Mouse (Mus musculus): ENCODE results near the gene Rps12.
"Not testable (repeated sequence)": the region's sequence is repeated elsewhere in the genome, so short reads cannot be mapped to it uniquely, and the experiment has no call there.

The Rps12 gene

DNA sequence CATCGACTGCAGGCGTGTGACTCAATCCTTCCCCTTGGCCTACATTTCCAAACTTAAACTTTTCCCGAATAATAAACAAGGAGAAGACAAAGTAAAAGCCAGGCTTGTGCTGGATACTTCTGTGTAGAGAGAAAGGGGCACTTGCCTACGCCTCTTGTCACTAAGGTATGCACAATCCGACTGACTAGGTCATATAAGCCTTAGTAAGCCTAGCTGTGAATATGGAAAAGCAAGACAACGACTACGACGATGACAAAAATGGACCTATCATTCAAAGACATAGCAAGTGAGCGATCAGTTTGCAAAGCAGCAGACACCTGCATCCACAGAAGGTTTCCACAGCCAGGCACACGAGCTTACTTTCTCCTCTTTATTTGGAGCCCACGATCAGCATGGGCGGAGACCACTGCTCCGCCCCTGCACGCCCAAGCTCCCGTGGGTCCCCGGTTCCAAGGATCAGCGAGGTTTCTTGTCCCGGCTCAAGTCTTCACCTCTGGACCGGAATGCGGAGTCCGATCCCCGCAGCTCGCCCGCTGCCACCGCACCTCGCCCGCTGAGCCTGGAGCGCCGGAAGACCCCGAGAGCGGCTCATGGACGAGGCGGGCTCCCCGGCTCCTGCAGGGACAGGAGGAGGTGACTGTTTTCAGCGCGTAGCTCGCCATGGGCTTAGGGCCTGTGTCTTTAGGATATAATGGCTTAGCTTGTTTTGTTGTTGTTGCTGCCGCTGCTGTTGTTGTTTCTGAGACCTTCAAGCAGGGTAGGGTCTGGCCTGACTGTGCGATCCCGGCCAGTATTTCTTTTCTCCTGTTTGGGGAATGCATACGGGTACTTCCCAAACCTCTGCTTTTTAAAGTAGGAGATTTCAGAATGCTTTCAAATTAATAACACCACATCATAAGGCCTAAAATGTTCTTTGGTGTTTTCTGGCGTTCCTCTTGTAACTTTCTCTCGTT lies 9.8 kb upstream of the Rps12 start, which contains the start of gene Slc18b1:
Gene Slc18b1 (plus strand): TSS at position 436 of the 953 bp plus-strand sequence.
- POLR2A ChIA-PET = interaction anchor here (0.9 to 19.9 kb wide), 15 partner anchors 8 to 1066 kb away, joined by 3 to 479 read pairs (median 7); partner anchors contain the start of gene Rps12 (in 4 of the 4)
- CTCF ChIA-PET = interaction anchor here (0.5 to 1.8 kb wide), 7 partner anchors 9 to 681 kb away, joined by 3 to 5 read pairs (median 4); no protein-coding TSS in a partner anchor

DNA sequence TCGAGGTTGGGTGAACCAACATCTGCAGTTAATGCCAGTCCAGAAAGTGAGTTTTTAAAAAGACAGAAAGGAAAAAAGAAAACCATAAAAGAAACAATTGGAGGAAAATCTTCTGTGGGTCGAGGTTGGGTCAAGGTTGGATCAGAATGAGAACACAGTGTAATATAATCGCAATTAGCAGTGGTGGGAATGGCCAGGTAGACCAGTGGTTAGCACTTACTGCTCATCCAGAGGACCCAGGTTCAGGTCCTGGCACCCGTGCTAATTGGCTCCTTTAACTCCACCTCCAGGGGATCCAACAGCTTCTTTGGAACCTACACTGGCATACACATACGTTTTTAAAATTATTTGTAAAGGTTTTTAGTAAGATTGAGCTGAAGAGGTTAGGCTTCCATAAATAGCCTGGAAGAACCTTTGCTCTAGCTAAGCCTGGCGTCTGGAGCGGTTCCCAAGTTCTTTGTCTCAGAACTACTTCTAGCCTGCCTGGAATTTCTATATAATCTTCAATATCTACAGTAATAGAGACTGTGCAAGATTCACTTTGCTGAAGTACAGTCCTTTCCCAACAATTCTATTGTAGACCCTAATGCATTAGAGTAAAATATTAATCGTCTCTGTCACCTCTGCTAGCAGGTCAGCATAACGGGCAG lies 8.9 kb upstream of the Rps12 start:
- CTCF ChIA-PET = interaction anchor here in 3 of 4 experiments (0.5 to 1.8 kb wide), 5 partner anchors 16 to 680 kb away, joined by 3 to 5 read pairs (median 4); no protein-coding TSS in a partner anchor
- POLR2A ChIA-PET = interaction anchor here (0.7 to 19.9 kb wide), 15 partner anchors 9 to 1065 kb away, joined by 3 to 479 read pairs (median 7); partner anchors contain the start of gene Rps12 (in 4 of the 4)

DNA sequence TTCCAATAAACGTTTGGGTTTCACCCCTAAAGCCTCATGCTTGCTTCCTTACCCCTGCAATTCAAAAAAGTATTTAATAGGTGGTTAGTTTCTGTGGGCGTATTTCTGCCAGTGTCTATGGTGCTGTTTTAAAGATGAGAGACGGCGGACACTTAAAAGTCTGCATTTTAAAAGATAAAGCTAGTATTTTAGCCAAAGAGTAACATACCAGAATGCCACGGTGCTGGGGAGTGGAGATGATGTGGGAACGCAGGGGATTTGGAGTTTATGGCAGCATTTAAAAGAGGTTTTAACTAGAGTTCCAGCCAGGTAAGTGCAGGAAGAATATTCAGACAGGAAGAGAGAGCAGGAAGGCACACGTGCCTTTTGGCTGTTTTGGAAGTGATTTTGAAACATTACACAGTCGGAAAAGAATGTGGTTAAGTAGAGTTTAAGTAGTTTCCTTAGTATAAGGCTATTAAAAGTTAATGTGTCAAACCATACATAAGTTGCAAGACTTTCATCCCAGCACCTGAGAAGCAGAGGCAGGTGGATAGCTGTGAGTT lies 1.1 kb upstream of the Rps12 start:
- ChIA-PET POLR2A (interaction anchor here (0.6 to 19.9 kb wide), 21 partner anchors 6 to 807 kb away, joined by 3 to 479 read pairs (median 5); partner anchors contain the start of genes Slc18b1 (in 3 of the 4), Ccn2 (in 2 of the 4) and Taar2 (in 1 of the 4)), CTCF (interaction anchor here in 1 of 4 experiments (1.2 kb wide), 1 partner anchor 51 kb away, joined by 3 read pairs; no protein-coding TSS in a partner anchor)

DNA sequence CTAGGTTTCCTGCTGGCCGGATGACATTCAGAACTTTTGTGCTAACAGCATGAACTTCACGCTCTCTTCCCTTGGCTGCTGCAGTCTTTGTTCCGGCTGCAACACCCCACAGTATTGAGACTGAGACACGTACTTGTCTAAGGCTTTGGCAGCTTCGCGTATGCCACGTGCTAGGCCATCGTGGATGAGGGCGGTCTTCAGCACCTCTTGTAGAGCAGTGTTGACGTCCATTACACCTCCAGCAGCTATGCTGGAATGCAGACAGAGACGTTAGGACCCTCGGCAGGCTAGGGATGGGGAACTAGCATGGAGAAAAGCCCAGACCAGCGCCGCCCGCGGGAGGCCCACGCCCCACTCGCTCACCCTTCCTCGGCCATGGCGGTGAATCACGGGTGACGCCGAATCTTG lies 440 bp downstream of the Rps12 start:
- ChIA-PET CTCF (interaction anchor here in 2 of 4 experiments (0.6 to 0.7 kb wide), 2 partner anchors 26 to 383 kb away, joined by 3 read pairs; no protein-coding TSS in a partner anchor), POLR2A (interaction anchor here (0.5 to 19.9 kb wide), 39 partner anchors 7 to 1139 kb away, joined by 3 to 479 read pairs (median 4); partner anchors contain the start of genes Slc18b1 (in 4 of the 4) and Tbpl1 (in 2 of the 4))

DNA sequence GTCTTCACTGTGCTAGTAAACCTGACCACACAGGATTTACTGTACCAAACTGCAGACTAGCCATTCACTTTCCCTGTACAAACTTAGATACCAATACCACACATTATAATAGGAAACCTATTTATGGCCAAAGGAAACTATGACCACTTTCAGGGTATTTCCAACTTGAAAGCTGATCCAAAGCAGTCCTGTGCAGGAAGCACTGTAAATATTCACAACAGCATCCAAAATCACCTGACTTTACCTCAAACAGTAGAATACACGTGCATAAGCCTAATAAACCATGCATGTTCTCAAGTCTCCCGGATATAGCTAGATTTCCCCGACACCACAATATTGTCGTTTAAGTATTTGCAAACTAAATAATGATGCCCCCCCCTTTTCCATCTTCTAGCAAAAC lies 1.0 kb downstream of the Rps12 start:
- ChIA-PET POLR2A (interaction anchor here (0.7 to 19.9 kb wide), 35 partner anchors 8 to 1138 kb away, joined by 3 to 479 read pairs (median 4); partner anchors contain the start of genes Slc18b1 (in 4 of the 4) and Tbpl1 (in 2 of the 4)), CTCF (no interaction called here)

DNA sequence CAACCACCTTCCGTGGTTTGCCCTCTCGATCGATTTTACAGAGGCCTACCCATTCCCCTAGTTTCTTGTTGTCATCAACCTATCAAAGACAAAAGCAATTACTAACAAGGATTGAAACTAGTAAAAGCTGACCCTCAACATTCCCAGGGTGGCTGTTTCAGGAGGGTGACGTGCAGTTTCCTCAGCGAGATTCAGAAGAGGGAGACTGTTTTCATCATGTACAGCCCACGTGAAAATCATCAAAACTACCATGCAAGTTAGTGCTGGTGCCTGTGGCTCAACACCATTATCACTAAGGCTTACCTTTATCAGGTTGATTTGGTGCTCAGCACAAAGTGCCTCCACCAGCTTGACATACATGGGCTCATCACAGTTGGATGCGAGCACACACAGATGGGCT lies 1.5 kb downstream of the Rps12 start:
- CTCF ChIA-PET = not testable (repeated sequence)
- POLR2A ChIA-PET = interaction anchor here in 3 of 4 experiments (0.7 to 19.9 kb wide), 22 partner anchors 7 to 1054 kb away, joined by 3 to 479 read pairs (median 4); partner anchors contain the start of genes Slc18b1 (in 3 of the 3) and Tbpl1 (in 2 of the 3)

DNA sequence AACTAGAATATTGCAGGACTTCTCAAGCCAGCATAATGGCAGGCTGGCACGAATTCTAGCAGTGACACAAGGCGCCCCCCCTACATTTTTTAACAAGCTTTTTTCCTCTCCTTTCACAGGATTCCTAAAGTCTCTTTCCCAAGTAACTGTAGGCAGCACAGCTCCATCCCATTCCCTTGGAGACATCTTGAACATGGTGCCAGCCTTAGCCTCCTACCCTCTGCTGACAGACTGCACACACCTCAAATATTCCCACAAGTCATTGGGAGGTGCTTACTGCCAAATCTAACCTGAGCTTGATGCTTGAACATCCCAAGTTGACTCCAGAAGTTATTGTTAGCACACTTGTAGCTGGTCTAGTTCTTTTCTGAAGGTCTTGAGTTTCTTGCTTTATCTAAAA lies 3.0 kb downstream of the Rps12 start:
- ChIA-PET POLR2A (interaction anchor here (0.6 to 19.9 kb wide), 22 partner anchors 8 to 1052 kb away, joined by 3 to 479 read pairs (median 4); partner anchors contain the start of genes Slc18b1 (in 2 of the 4), Ccn2 (in 1 of the 4) and Tbpl1 (in 1 of the 4)), CTCF (interaction anchor here in 1 of 4 experiments (1.7 kb wide), 1 partner anchor 29 kb away, joined by 5 read pairs; no protein-coding TSS in a partner anchor)

DNA sequence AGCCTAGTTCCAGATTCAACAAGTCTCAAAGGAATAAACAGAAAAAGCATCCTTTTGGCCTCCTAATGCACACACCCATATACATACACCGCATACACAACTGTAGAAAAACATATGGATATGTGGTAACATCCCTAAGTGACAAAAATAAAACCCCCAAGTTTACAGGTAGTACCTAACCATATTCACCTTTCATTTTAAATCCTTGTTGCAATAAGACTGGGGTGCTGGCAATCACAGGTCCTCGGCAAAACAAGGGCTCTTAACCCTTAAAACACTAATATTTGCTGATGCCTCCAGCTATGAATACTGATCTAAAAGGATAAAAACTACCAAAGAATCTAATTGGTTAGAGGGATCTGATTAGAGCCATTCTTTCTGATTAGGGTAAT lies 3.6 kb downstream of the Rps12 start:
- ChIA-PET CTCF (interaction anchor here in 1 of 4 experiments (1.7 kb wide), 1 partner anchor 29 kb away, joined by 5 read pairs; no protein-coding TSS in a partner anchor), POLR2A (interaction anchor here in 3 of 4 experiments (0.9 to 19.9 kb wide), 20 partner anchors 10 to 1052 kb away, joined by 3 to 479 read pairs (median 3); partner anchors contain the start of genes Slc18b1 (in 3 of the 3) and Ccn2 (in 1 of the 3))

DNA sequence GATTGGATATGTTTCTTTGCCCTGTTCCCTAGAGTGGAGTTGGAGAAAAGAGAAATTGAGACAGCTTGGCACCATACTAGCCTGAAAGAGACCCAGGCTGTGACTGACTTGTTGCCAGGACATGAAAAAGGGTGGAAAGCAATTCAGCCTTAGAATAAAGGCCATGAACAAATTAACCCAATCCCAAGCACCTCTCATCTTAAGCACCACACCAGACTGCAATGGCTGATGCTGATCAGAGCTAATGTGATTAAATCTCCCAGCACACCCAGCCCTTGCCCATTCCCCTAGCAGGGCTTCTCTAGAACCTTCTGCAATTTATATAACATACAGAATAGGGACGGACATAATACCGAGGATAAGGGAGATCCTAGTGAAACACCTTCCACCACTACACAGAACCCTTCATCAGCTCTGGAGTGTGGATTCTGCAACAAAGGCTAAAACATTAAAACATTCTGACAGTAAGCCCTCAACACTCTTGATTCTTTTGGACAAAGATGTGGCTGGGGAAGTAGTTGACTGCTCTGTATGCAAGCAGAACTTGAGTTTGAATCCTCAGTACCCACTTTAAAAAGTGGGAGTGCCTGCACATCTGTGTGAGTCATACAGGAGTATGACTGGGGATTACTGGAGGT lies 4.1 kb downstream of the Rps12 start:
- CTCF ChIA-PET = interaction anchor here in 1 of 4 experiments (1.7 kb wide), 1 partner anchor 30 kb away, joined by 5 read pairs; no protein-coding TSS in a partner anchor
- POLR2A ChIA-PET = interaction anchor here (0.7 to 19.9 kb wide), 26 partner anchors 8 to 1713 kb away, joined by 3 to 479 read pairs (median 4); partner anchors contain the start of gene Slc18b1 (in 3 of the 4)

DNA sequence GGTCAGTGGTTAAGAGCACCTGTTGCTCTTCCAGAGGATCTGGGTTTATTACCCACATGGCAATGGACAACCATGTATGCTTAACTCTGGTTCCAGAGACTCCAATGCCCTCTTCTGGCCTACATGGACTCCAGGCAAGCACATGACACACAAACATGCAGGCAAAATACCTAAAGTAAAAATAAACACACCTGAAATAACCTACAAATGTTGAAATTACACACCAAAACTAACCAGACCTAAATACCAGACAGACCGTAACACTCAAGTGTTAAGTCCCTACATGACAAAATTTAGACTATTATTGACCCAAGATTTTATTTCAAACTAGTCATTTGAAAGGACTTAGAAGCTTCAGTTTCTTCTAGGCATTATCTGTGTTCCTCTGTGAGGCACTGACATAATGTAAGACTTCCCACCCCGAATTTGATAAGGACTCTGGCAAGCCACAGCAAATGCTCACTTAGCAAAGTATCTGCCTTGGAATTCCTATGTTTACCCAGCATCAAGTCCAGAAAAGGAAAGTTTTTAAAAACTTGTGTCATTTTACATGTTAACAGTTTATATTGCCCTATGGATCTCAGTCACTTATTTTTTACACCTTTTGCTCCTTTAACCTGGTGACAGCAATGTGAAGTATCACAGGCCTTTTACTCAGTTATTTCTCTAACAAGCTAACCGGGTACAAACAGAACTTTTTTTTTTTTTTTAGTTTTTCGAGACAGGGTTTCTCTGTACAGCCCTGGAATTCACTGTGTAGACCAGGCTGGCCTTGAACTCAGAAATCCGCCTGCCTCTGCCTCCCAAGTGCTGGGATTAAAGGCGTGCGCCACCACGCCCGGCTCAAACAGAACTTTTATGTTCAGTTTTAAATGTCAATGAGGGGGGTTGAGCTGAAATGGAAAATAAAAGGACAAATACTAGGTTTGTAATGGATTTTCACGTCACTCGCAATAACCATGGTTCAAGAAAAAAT lies 5.0 kb downstream of the Rps12 start:
- POLR2A ChIA-PET = interaction anchor here (0.5 to 19.9 kb wide), 33 partner anchors 8 to 1714 kb away, joined by 3 to 479 read pairs (median 4); partner anchors contain the start of genes Slc18b1 (in 3 of the 4) and Tbpl1 (in 2 of the 4)
- CTCF ChIA-PET = interaction anchor here in 2 of 4 experiments (0.9 to 1.2 kb wide), 2 partner anchors 57 to 695 kb away, joined by 3 read pairs; no protein-coding TSS in a partner anchor

DNA sequence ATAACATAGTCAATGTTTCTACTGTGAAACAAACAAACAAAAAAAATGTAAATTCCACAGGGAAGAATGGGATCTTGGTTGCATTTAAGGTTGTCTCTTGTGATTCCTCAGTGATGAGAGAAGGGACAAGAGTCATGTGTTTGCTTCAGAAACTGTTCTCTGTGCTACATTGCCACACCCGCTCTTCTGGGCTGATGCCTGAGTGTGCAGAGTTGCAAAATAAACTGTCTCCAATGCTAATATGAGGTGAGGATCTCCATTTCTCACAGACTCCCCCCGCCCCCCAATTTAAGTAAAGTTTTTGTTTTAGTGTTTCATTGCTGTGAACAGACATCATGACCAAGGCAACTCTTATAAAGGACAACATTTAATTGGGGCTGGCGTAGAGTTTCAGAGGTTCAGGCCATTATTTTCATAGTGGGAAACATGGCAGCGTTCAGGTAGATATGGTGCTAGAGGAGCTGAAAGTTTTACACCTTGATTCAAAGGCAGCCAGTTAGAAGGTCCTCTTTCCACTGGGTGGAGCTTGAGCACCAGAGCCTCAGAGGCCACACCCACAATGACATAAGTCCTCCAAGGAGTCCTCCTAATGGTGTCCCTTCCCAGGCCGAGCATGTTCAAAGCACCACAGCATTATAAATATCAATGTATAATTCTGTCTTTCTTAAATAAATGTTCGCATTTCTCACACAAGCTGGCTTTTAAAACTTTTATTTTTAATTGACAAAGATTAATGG lies 6.4 kb downstream of the Rps12 start:
- CTCF ChIA-PET = interaction anchor here in 2 of 4 experiments (0.7 to 1.2 kb wide), 3 partner anchors 58 to 694 kb away, joined by 3 read pairs; no protein-coding TSS in a partner anchor

DNA sequence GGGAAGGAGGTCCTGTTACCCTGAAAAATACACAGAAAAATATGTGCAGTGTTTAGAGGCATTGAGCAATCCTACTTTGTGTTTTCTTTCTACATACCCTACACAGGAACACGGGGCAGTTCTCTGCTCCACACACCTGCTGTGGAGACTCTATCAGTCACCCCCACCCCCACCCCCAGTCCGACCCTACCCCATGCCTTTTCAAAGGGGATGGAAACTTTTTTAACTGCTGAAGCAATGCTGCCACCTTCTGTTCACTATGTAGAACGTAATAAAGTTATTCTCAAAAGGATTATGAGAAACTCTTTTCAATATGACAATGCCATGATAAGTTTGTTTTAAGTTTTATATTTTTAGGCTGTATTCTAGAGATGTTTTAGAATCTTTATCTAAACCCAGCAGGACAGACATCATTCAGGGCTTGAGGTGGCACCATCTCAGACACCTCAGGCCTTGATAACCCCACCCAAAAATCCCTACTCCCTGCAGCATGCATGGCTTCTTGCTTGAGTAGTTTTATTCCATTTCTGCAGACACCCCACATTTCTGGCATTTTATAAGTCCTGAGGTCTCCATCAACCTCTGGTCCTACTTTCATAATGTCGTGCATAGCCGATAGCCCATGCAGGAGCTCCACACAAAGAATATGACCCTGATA lies 9.7 kb downstream of the Rps12 start:
- CTCF ChIA-PET = no interaction called here
- POLR2A ChIA-PET = interaction anchor here in 3 of 4 experiments (0.6 to 19.9 kb wide), 5 partner anchors 8 to 30 kb away, joined by 3 to 479 read pairs (median 9); partner anchors contain the start of gene Rps12 (in 2 of the 3)

More for the DNA sequence above, 6.4 kb downstream of the Rps12 start:
- POLR2A ChIA-PET = interaction anchor here (0.6 to 19.9 kb wide), 28 partner anchors 9 to 1997 kb away, joined by 3 to 479 read pairs (median 4); partner anchors contain the start of genes Slc18b1 (in 3 of the 4), Tbpl1 (in 2 of the 4) and Ccn2 (in 1 of the 4)

DNA sequence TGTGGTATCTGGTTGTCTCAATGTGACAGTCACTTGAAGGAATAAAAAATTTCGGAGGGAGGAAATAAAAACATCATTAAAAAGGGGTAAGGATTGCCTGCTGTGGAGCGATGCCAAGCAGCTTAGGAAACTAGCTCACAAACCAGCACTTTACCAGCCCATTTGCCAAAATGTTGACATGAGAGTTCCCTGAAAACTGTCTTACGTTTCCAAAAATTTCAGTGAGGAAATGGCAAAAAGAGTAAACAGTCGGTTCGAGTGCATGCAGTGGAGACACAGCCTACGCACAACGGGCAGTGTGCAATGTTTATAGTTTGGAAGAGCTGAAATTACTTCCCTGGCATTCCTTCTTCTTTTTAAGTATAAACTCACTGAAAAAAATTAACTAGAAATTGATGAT lies 32.9 kb downstream of the Rps12 start:
- POLR2A ChIA-PET = interaction anchor here in 1 of 4 experiments (1.8 to 2.4 kb wide), 2 partner anchors 25 to 27 kb away, joined by 4 to 7 read pairs; no protein-coding TSS in a partner anchor
- CTCF ChIA-PET = interaction anchor here in 2 of 4 experiments (0.6 kb wide), 2 partner anchors 225 to 896 kb away, joined by 4 to 8 read pairs; no protein-coding TSS in a partner anchor
